Mouse (Mus musculus) heart, embryonic 15.5 days (tissue): Measurements from ENCODE around the gene Cd3d. TPM values are rescaled to one million over a fixed set of nuclear protein-coding genes. Genes with fewer than 3 reads are reported as not detected.

Experiments
- ATAC-seq: fragments of 200-750 bp; cut with Nextera tagmentation; replicated peaks from 2 replicates; pipeline ENCODE4 v1.8.0; 2017; ENCODE audit warnings: low read depth, moderate TSS enrichment; ENCODE audit not compliant: insufficient number of reproducible peaks, insufficient read depth, low FRiP score
- H3K27ac ChIP-seq: fragments of 300-500 bp; sonication (generic); 2 replicates; pipeline ENCODE4 v1.5.1; 2015; ENCODE audit warnings: mild to moderate bottlenecking, inconsistent platforms
- H3K27me3 ChIP-seq: fragments of 300-500 bp; sonication (generic); 2 replicates; pipeline ENCODE4 v1.6.1; 2015; ENCODE audit warnings: inconsistent platforms
- H3K36me3 ChIP-seq: fragments of 300-500 bp; sonication (generic); 2 replicates; pipeline ENCODE4 v1.6.1; 2015; ENCODE audit warnings: mild to moderate bottlenecking, inconsistent platforms
- H3K4me1 ChIP-seq: fragments of 300-500 bp; sonication (generic); replicated peaks from 2 replicates; pipeline ENCODE4 v1.6.1; 2015; ENCODE audit warnings: inconsistent platforms
- H3K4me2 ChIP-seq: fragments of 300-500 bp; sonication (generic); 2 replicates; pipeline ENCODE4 v1.6.1; 2015; ENCODE audit warnings: inconsistent platforms, mild to moderate bottlenecking, moderate library complexity
- H3K4me3 ChIP-seq: fragments of 300-500 bp; sonication (generic); 2 replicates; pipeline ENCODE4 v1.5.1; 2015; ENCODE audit warnings: mild to moderate bottlenecking, inconsistent platforms
- H3K9ac ChIP-seq: fragments of 300-500 bp; sonication (generic); 2 replicates; pipeline ENCODE4 v1.6.1; 2015; ENCODE audit warnings: mild to moderate bottlenecking, inconsistent platforms
- H3K9me3 ChIP-seq: fragments of 300-500 bp; sonication (generic); replicated peaks from 2 replicates; pipeline ENCODE4 v1.6.1; 2016; ENCODE audit warnings: inconsistent platforms
- WGBS: fragments of 180-500 bp; shearing (Covaris S2); methylation state at CpG from one replicate; pipeline ENCODE4 v1.1.7; 2015; ENCODE audit warnings: mixed read lengths; 5-methylcytosine and 5-hydroxymethylcytosine counted together
- polyA plus RNA-seq: library from polyadenylated mRNA; unstranded; fragments of >200 nt; fragmentation: Nextera tagmentation; extraction: Ambion mirVana; gene quantifications from 2 replicates; pipeline ENCODE4 v1.2.1, GENCODE M21; 2015

Gene Cd3d
- polyA plus RNA-seq, 1 experiment from 2014 or later, result 1.4 TPM

- peaks cover 10% of the 10 kb centered on the region; the same call in 1 of the 2 replicates for H3K27me3 ChIP-seq
- H3K4me1 ChIP-seq, result no peaks in the 10 kb centered on the region
- no peak overlapping the region for H3K4me2 ChIP-seq
- H3K9me3 ChIP-seq, result no peaks in the 10 kb centered on the region
- no peak overlapping the region for H3K27ac ChIP-seq
- peak overlapping the region; percentile 1; the same call in 1 of the 2 replicates for H3K4me3 ChIP-seq
- WGBS, result 55% methylated on average over 6 of the region's 6 CpGs
- H3K36me3 ChIP-seq, result no peaks in the 10 kb centered on the region
- no peak for ATAC-seq
- H3K9ac ChIP-seq, result no peak overlapping the region
Measured at GRCm38 (mm10) chr9:44977813-44978212, 3.8 kb upstream of the Cd3d start.

- H3K4me3 ChIP-seq, result peak overlapping the region; percentile 20; the same call in 1 of the 2 replicates
- 69% methylated on average over 7 of the region's 7 CpGs for WGBS
- no peak for ATAC-seq
- no peak overlapping the region for H3K9ac ChIP-seq
- H3K4me1 ChIP-seq, result no peaks in the 10 kb centered on the region
- no peak overlapping the region for H3K27ac ChIP-seq
- 0 out of 2 replicates have a peak, but pooled peaks cover 2% of the 10 kb centered on the region for H3K27me3 ChIP-seq
- no peak overlapping the region for H3K4me2 ChIP-seq
- H3K9me3 ChIP-seq, result no peaks in the 10 kb centered on the region
- no peaks in the 10 kb centered on the region for H3K36me3 ChIP-seq
Measured at GRCm38 (mm10) chr9:44979806-44980205, 1.8 kb upstream of the Cd3d start.

GRCm38 (mm10) chr9:44980242-44980641, 1.3 kb upstream of the Cd3d start, which contains the start of gene Cd3g:
Gene Cd3g (minus strand): TSS chr9:44980431.
- Histone ChIP-seq H3K27me3 (no peaks in the 10 kb centered on the region), H3K9ac (no peak within 1 kb of the TSS), H3K4me1 (no peaks in the 10 kb centered on the region), H3K27ac (0 out of 2 replicates have a peak within 1 kb of the TSS, but pooled peaks have one; percentile 0), H3K36me3 (no peaks in the 10 kb centered on the region), H3K4me3 (peak within 1 kb of the TSS; percentile 20; the same call in 1 of the 2 replicates), H3K4me2 (no peak within 1 kb of the TSS), H3K9me3 (no peaks in the 10 kb centered on the region)
- WGBS, result 63% methylated on average over 3 of the region's 3 CpGs
- no peak for ATAC-seq

GRCm38 (mm10) chr9:44981104-44981503, 482 bp upstream of the Cd3d start:
- ATAC-seq, result no peak
- H3K4me1 ChIP-seq, result no peaks in the 10 kb centered on the region; the same call in 1 of the 2 replicates
- WGBS, result 69% methylated on average over 2 of the region's 2 CpGs
- H3K9ac ChIP-seq, result no peak overlapping the region
- H3K36me3 ChIP-seq, result no peaks in the 10 kb centered on the region
- H3K9me3 ChIP-seq, result no peaks in the 10 kb centered on the region
- 0 out of 2 replicates have a peak overlapping the region, but pooled peaks have one; percentile 0 for H3K27ac ChIP-seq
- no peaks in the 10 kb centered on the region for H3K27me3 ChIP-seq
- H3K4me2 ChIP-seq, result no peak overlapping the region
- no peak overlapping the region for H3K4me3 ChIP-seq

GRCm38 (mm10) chr9:44982081-44982480, 495 bp downstream of the Cd3d start:
- no peak for ATAC-seq
- no peaks in the 10 kb centered on the region for H3K27me3 ChIP-seq
- H3K9me3 ChIP-seq, result no peaks in the 10 kb centered on the region
- no peaks in the 10 kb centered on the region; the same call in 1 of the 2 replicates for H3K4me1 ChIP-seq
- no peak overlapping the region for H3K9ac ChIP-seq
- no peak overlapping the region; the same call in 1 of the 2 replicates for H3K4me3 ChIP-seq
- no peak overlapping the region for H3K27ac ChIP-seq
- H3K36me3 ChIP-seq, result no peaks in the 10 kb centered on the region
- WGBS, result 79% methylated on average over 8 of the region's 8 CpGs
- H3K4me2 ChIP-seq, result no peak overlapping the region

- no peak overlapping the region for H3K9ac ChIP-seq
- no peaks in the 10 kb centered on the region for H3K36me3 ChIP-seq
- 81% methylated on average over 3 of the region's 3 CpGs for WGBS
- H3K27ac ChIP-seq, result no peak overlapping the region
- H3K27me3 ChIP-seq, result no peaks in the 10 kb centered on the region
- no peak overlapping the region; the same call in 1 of the 2 replicates for H3K4me3 ChIP-seq
- no peak for ATAC-seq
- no peaks in the 10 kb centered on the region; the same call in 1 of the 2 replicates for H3K4me1 ChIP-seq
- no peaks in the 10 kb centered on the region for H3K9me3 ChIP-seq
- no peak overlapping the region for H3K4me2 ChIP-seq
Measured at GRCm38 (mm10) chr9:44982531-44982930, 945 bp downstream of the Cd3d start.

- H3K9me3 ChIP-seq, result no peaks in the 10 kb centered on the region
- no peak for ATAC-seq
- H3K27me3 ChIP-seq, result no peaks in the 10 kb centered on the region
- no peaks in the 10 kb centered on the region; the same call in 1 of the 2 replicates for H3K4me1 ChIP-seq
- H3K4me3 ChIP-seq, result no peak overlapping the region
- no peaks in the 10 kb centered on the region for H3K36me3 ChIP-seq
- 48% methylated on average over 2 of the region's 2 CpGs for WGBS
- no peak overlapping the region for H3K4me2 ChIP-seq
- no peak overlapping the region for H3K9ac ChIP-seq
- no peak overlapping the region for H3K27ac ChIP-seq
Measured at GRCm38 (mm10) chr9:44983001-44983400, 1.4 kb downstream of the Cd3d start.

GRCm38 (mm10) chr9:44985721-44986161, 4.2 kb downstream of the Cd3d start:
- Histone ChIP-seq H3K4me1 (no peaks in the 10 kb centered on the region; the same call in 1 of the 2 replicates), H3K4me2 (peak overlapping the region; percentile 18; the same call in 1 of the 2 replicates), H3K27me3 (no peaks in the 10 kb centered on the region), H3K9ac (no peak overlapping the region), H3K27ac (no peak overlapping the region), H3K9me3 (no peaks in the 10 kb centered on the region), H3K36me3 (no peaks in the 10 kb centered on the region), H3K4me3 (no peak overlapping the region)
- 59% methylated on average over 3 of the region's 3 CpGs for WGBS
- ATAC-seq, result no peak

- peak overlapping the region; percentile 45; the same call in 1 of the 2 replicates for H3K27ac ChIP-seq
Measured at GRCm38 (mm10) chr9:44986242-44986781, 4.7 kb downstream of the Cd3d start.

GRCm38 (mm10) chr9:44986976-44987375, 5.4 kb downstream of the Cd3d start:
- Histone ChIP-seq H3K36me3 (no peaks in the 10 kb centered on the region), H3K4me1 (no peaks in the 10 kb centered on the region; the same call in 1 of the 2 replicates), H3K4me3 (no peak overlapping the region), H3K9ac (no peak overlapping the region), H3K27me3 (no peaks in the 10 kb centered on the region), H3K9me3 (no peaks in the 10 kb centered on the region), H3K27ac (no peak overlapping the region), H3K4me2 (no peak overlapping the region)
- no peak for ATAC-seq
- 57% methylated on average over 5 of the region's 5 CpGs for WGBS

More at GRCm38 (mm10) chr9:44986242-44986781, 4.7 kb downstream of the Cd3d start:
- no peak for ATAC-seq
- no peaks in the 10 kb centered on the region for H3K36me3 ChIP-seq
- H3K27me3 ChIP-seq, result no peaks in the 10 kb centered on the region
- peak overlapping the region; percentile 18; the same call in 1 of the 2 replicates for H3K4me2 ChIP-seq
- 48% methylated on average over 14 of the region's 14 CpGs for WGBS
- H3K4me1 ChIP-seq, result no peaks in the 10 kb centered on the region; the same call in 1 of the 2 replicates
- H3K9ac ChIP-seq, result no peak overlapping the region
- H3K4me3 ChIP-seq, result 0 out of 2 replicates have a peak overlapping the region, but pooled peaks have one; percentile 7
- no peaks in the 10 kb centered on the region for H3K9me3 ChIP-seq

- Histone ChIP-seq H3K9ac (no peak overlapping the region), H3K27me3 (no peaks in the 10 kb centered on the region), H3K4me3 (no peak overlapping the region), H3K36me3 (no peaks in the 10 kb centered on the region), H3K27ac (no peak overlapping the region), H3K4me2 (no peak overlapping the region), H3K9me3 (no peaks in the 10 kb centered on the region), H3K4me1 (no peaks in the 10 kb centered on the region)
- 71% methylated on average over 2 of the region's 2 CpGs for WGBS
- ATAC-seq, result no peak
Measured at GRCm38 (mm10) chr9:44991821-44992220, 10.2 kb downstream of the Cd3d start.

GRCm38 (mm10) chr9:44992271-44992670, 10.7 kb downstream of the Cd3d start:
- no peak overlapping the region for H3K4me3 ChIP-seq
- H3K36me3 ChIP-seq, result no peaks in the 10 kb centered on the region
- no peaks in the 10 kb centered on the region for H3K27me3 ChIP-seq
- no peaks in the 10 kb centered on the region for H3K9me3 ChIP-seq
- H3K27ac ChIP-seq, result no peak overlapping the region
- H3K4me2 ChIP-seq, result no peak overlapping the region
- no peak for ATAC-seq
- no peaks in the 10 kb centered on the region for H3K4me1 ChIP-seq
- H3K9ac ChIP-seq, result no peak overlapping the region
